Mouse (Mus musculus) A20 (cell line): ENCODE measurements around the gene Aifm1.

Experiments
- DNase-seq: peaks from one replicate; pipeline ENCODE4 v3.0.0-alpha.2; 2011; ENCODE audit warnings: low read depth, low spot score

Aifm1 gene

GRCm38 (mm10) chrX:48425280-48425679 is 88.1 kb downstream of the Aifm1 start:
- DNase-seq = peak; percentile 49
